Mouse (Mus musculus) hindbrain, embryonic 13.5 days (tissue): ENCODE results near the gene Eml2. TPM values are rescaled to one million over a fixed set of nuclear protein-coding genes. Genes with fewer than 3 reads are reported as not detected.

Experiments
- ATAC-seq: fragments of 200-750 bp; cut with Nextera tagmentation; 2 replicates; pipeline ENCODE4 v1.8.0; 2017; ENCODE audit warnings: moderate TSS enrichment; ENCODE audit not compliant: low FRiP score
- H3K27ac ChIP-seq: fragments of 300-500 bp; sonication (generic); 2 replicates; pipeline ENCODE4 v1.5.1; 2015; ENCODE audit warnings: inconsistent platforms, mild to moderate bottlenecking, moderate library complexity
- H3K27me3 ChIP-seq: fragments of 300-500 bp; sonication (generic); 2 replicates; pipeline ENCODE4 v1.6.1; 2015; ENCODE audit warnings: mild to moderate bottlenecking, inconsistent platforms
- H3K36me3 ChIP-seq: fragments of 300-500 bp; sonication (generic); 2 replicates; pipeline ENCODE4 v1.6.1; 2015; ENCODE audit warnings: mild to moderate bottlenecking, inconsistent platforms
- H3K4me1 ChIP-seq: fragments of 300-500 bp; sonication (generic); replicated peaks from 2 replicates; pipeline ENCODE4 v1.6.1; 2015; ENCODE audit warnings: inconsistent platforms
- H3K4me2 ChIP-seq: fragments of 300-500 bp; sonication (generic); 2 replicates; pipeline ENCODE4 v1.6.1; 2015; ENCODE audit warnings: inconsistent platforms, mild to moderate bottlenecking, moderate library complexity
- H3K4me3 ChIP-seq: fragments of 300-500 bp; sonication (generic); 2 replicates; pipeline ENCODE4 v1.5.1; 2015; ENCODE audit warnings: mild to moderate bottlenecking, inconsistent platforms
- H3K9ac ChIP-seq: fragments of 300-500 bp; sonication (generic); 2 replicates; pipeline ENCODE4 v1.6.1; 2015; ENCODE audit warnings: mild to moderate bottlenecking, inconsistent platforms
- H3K9me3 ChIP-seq: fragments of 300-500 bp; sonication (generic); 2 replicates; pipeline ENCODE4 v1.6.1; 2016; ENCODE audit warnings: inconsistent platforms
- WGBS: fragments of 180-500 bp; shearing (Covaris S2); methylation state at CpG from one replicate; pipeline ENCODE4 v1.1.7; 2015; 5-methylcytosine and 5-hydroxymethylcytosine counted together
- polyA plus RNA-seq: library from polyadenylated mRNA; unstranded; fragments of >200 nt; fragmentation: Nextera tagmentation; extraction: Ambion mirVana; gene quantifications from 2 replicates; pipeline ENCODE4 v1.2.1, GENCODE M21; 2015

Gene Eml2
- polyA plus RNA-seq, 1 experiment from 2014 or later, result 8.2 TPM

GRCm38 (mm10) chr7:19164978-19165377, 11.2 kb upstream of the Eml2 start:
- Histone ChIP-seq H3K9me3 (no peaks in the 10 kb centered on the region), H3K9ac (peak overlapping the region; percentile 15; the same call in 1 of the 2 replicates), H3K36me3 (no peaks in the 10 kb centered on the region), H3K4me3 (no peak overlapping the region), H3K27ac (no peak overlapping the region), H3K27me3 (peaks cover 57% of the 10 kb centered on the region), H3K4me1 (peaks cover 37% of the 10 kb centered on the region), H3K4me2 (peak overlapping the region; percentile 30; the same call in 1 of the 2 replicates)
- ATAC-seq, result no peak
- WGBS, result 3% methylated on average over 13 of the region's 13 CpGs

DNA sequence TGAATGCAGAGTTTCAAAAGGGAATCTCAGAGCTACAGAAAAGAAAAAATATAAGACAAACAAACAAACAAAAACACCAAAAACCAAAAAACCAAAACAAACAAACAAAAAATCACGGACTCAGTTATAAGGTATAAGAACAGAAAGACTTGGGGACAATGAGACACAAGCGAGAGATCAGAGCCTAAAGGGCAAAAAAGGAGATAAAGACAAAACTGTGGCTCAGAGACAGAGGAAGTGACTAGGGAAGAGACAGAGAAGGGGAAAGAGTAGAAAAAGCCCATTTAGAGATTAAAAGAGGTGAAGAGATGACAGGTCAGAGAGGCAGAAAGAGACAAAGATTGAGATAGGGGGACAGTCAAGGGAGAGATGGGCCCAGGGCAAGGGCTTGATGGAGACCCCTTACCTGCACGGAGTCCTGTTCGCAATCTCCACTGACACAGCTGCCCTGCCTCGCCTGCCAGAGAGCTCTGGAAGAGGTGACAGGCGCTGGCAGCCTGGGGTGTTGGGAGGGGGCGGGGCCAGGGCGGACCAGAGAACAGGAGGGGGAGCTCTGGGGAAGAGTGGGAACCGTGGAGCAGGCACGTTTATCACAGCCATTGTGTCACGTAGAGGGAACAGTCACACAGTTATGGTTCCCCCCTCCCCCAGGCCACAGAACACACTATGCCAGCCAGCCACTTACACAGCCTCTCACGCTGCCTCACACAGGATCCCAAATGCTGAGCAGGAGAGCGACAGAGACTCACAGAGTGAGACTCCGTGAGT, 10.4 kb upstream of the Eml2 start, which contains the start of gene Gipr:
TSS of gene Gipr (minus strand) at position 472 of the 768 bp plus-strand sequence.
- 10% methylated on average over 14 of the region's 14 CpGs for WGBS
- H3K4me1 ChIP-seq, result peaks cover 34% of the 10 kb centered on the region
- peak within 1 kb of the TSS; percentile 15 for H3K9ac ChIP-seq
- ATAC-seq, result no peak
- no peak within 1 kb of the TSS; the same call in 1 of the 2 replicates for H3K4me3 ChIP-seq
- H3K27ac ChIP-seq, result peak within 1 kb of the TSS; percentile 35; the same call in 1 of the 2 replicates
- peaks cover 52% of the 10 kb centered on the region for H3K27me3 ChIP-seq
- H3K36me3 ChIP-seq, result no peaks in the 10 kb centered on the region
- H3K9me3 ChIP-seq, result no peaks in the 10 kb centered on the region
- H3K4me2 ChIP-seq, result peak within 1 kb of the TSS; percentile 38

GRCm38 (mm10) chr7:19166990-19167389, 9.2 kb upstream of the Eml2 start:
- ATAC-seq, result no peak

GRCm38 (mm10) chr7:19169506-19169905, 6.7 kb upstream of the Eml2 start:
- H3K4me1 ChIP-seq, result peaks cover 43% of the 10 kb centered on the region
- peaks cover 35% of the 10 kb centered on the region for H3K27me3 ChIP-seq
- H3K36me3 ChIP-seq, result no peaks in the 10 kb centered on the region
- no peak overlapping the region for H3K4me3 ChIP-seq
- no peaks in the 10 kb centered on the region for H3K9me3 ChIP-seq
- no peak for ATAC-seq
- H3K27ac ChIP-seq, result no peak overlapping the region
- WGBS, result 58% methylated on average over 10 of the region's 10 CpGs
- H3K9ac ChIP-seq, result peak overlapping the region; percentile 14; the same call in 1 of the 2 replicates
- no peak overlapping the region for H3K4me2 ChIP-seq

More at GRCm38 (mm10) chr7:19166990-19167389, 9.2 kb upstream of the Eml2 start:
- H3K4me2 ChIP-seq, result no peak overlapping the region
- H3K4me1 ChIP-seq, result peaks cover 39% of the 10 kb centered on the region
- H3K4me3 ChIP-seq, result no peak overlapping the region
- no peaks in the 10 kb centered on the region for H3K9me3 ChIP-seq
- peaks cover 50% of the 10 kb centered on the region for H3K27me3 ChIP-seq
- H3K36me3 ChIP-seq, result no peaks in the 10 kb centered on the region
- 85% methylated on average over 3 of the region's 3 CpGs for WGBS
- no peak overlapping the region for H3K27ac ChIP-seq
- no peak overlapping the region for H3K9ac ChIP-seq

GRCm38 (mm10) chr7:19170142-19170541, 6.1 kb upstream of the Eml2 start:
- peaks cover 37% of the 10 kb centered on the region for H3K4me1 ChIP-seq
- peak overlapping the region; percentile 14 for H3K9ac ChIP-seq
- H3K36me3 ChIP-seq, result no peaks in the 10 kb centered on the region
- 59% methylated on average over 8 of the region's 8 CpGs for WGBS
- H3K9me3 ChIP-seq, result no peaks in the 10 kb centered on the region
- no peak overlapping the region for H3K27ac ChIP-seq
- no peak overlapping the region for H3K4me2 ChIP-seq
- no peak overlapping the region for H3K4me3 ChIP-seq
- H3K27me3 ChIP-seq, result peaks cover 29% of the 10 kb centered on the region
- ATAC-seq, result no peak

GRCm38 (mm10) chr7:19171831-19172230, 4.4 kb upstream of the Eml2 start:
- Histone ChIP-seq H3K9ac (0 out of 2 replicates have a peak overlapping the region, but pooled peaks have one; percentile 26), H3K9me3 (no peaks in the 10 kb centered on the region), H3K4me2 (no peak overlapping the region), H3K4me1 (peaks cover 26% of the 10 kb centered on the region), H3K27me3 (peaks cover 24% of the 10 kb centered on the region), H3K4me3 (no peak overlapping the region), H3K27ac (peak overlapping the region; percentile 14), H3K36me3 (no peaks in the 10 kb centered on the region)
- WGBS, result 44% methylated on average over 8 of the region's 8 CpGs
- no peak for ATAC-seq

GRCm38 (mm10) chr7:19172874-19173273, 3.3 kb upstream of the Eml2 start:
- Histone ChIP-seq H3K27ac (peak overlapping the region; percentile 14), H3K4me3 (peak overlapping the region; percentile 23), H3K36me3 (no peaks in the 10 kb centered on the region), H3K4me1 (peaks cover 36% of the 10 kb centered on the region), H3K27me3 (peaks cover 35% of the 10 kb centered on the region), H3K4me2 (peak overlapping the region; percentile 51), H3K9ac (0 out of 2 replicates have a peak overlapping the region, but pooled peaks have one; percentile 9), H3K9me3 (no peaks in the 10 kb centered on the region)
- WGBS, result 2% methylated on average over 17 of the region's 17 CpGs
- no peak for ATAC-seq

- Histone ChIP-seq H3K4me3 (peak overlapping the region; percentile 67), H3K9ac (peak overlapping the region; percentile 86), H3K27ac (peak overlapping the region; percentile 81), H3K4me2 (peak overlapping the region; percentile 76), H3K27me3 (peaks cover 57% of the 10 kb centered on the region), H3K4me1 (peaks cover 56% of the 10 kb centered on the region), H3K36me3 (0 out of 2 replicates have a peak, but pooled peaks cover 3% of the 10 kb centered on the region), H3K9me3 (no peaks in the 10 kb centered on the region)
- ATAC-seq, result peak; percentile 43
- WGBS, result 5% methylated on average over 12 of the region's 21 CpGs
Measured at GRCm38 (mm10) chr7:19176516-19176947, 311 bp downstream of the Eml2 start.

GRCm38 (mm10) chr7:19177216-19177615, 995 bp downstream of the Eml2 start:
- 68% methylated on average over 7 of the region's 7 CpGs for WGBS
- Histone ChIP-seq H3K27ac (no peak overlapping the region), H3K9ac (peak overlapping the region; percentile 86), H3K27me3 (peaks cover 57% of the 10 kb centered on the region), H3K4me3 (peak overlapping the region; percentile 67), H3K36me3 (peaks cover 10% of the 10 kb centered on the region), H3K4me1 (peaks cover 52% of the 10 kb centered on the region), H3K4me2 (peak overlapping the region; percentile 76), H3K9me3 (no peaks in the 10 kb centered on the region)
- no peak for ATAC-seq

- Histone ChIP-seq H3K27me3 (peaks cover 57% of the 10 kb centered on the region), H3K4me2 (peak overlapping the region; percentile 76), H3K9ac (peak overlapping the region; percentile 60), H3K9me3 (no peaks in the 10 kb centered on the region), H3K27ac (no peak overlapping the region), H3K4me1 (peaks cover 44% of the 10 kb centered on the region), H3K36me3 (peaks cover 17% of the 10 kb centered on the region), H3K4me3 (peak overlapping the region; percentile 67)
- WGBS, result 14% methylated on average over 18 of the region's 18 CpGs
- ATAC-seq, result no peak
Measured at GRCm38 (mm10) chr7:19178035-19178434, 1.8 kb downstream of the Eml2 start.

DNA sequence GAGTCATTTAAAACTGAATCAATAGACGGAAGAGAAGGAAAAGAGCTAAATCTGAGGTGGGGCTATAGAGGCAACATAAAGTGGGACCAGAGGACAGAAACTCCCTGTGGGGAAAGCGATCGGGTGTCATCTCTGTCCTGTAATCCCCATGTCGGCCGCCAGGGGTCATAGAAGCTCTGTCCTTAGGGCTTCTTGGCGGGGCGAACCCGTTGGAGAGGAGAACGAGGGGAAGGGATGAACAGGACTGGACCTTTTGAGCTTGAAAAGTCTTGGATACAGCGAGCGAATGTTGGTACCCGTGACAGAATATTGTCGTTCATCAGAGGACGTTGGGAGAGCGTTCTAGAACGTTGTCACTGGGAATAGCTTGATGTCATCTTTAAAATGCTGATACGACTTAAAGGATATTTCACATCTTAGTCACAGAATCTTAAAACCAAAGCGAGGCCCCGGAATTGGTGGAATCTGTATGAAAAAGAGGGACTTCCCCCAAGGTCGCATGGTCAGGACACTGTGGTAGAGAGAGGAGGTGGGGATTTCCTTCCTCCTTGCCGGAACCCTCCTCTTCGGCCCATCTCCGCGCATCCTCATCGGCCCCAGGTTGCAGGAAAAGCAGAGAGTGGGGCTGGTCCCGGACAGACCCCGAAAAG, 2.3 kb downstream of the Eml2 start:
- H3K9ac ChIP-seq, result peak overlapping the region; percentile 60; the same call in 1 of the 2 replicates
- H3K9me3 ChIP-seq, result no peaks in the 10 kb centered on the region
- peak overlapping the region; percentile 76 for H3K4me2 ChIP-seq
- H3K4me1 ChIP-seq, result peaks cover 41% of the 10 kb centered on the region
- no peak for ATAC-seq
- WGBS, result 5% methylated on average over 27 of the region's 27 CpGs
- peaks cover 20% of the 10 kb centered on the region for H3K36me3 ChIP-seq
- H3K27me3 ChIP-seq, result peaks cover 54% of the 10 kb centered on the region
- no peak overlapping the region for H3K27ac ChIP-seq
- H3K4me3 ChIP-seq, result peak overlapping the region; percentile 67

- H3K4me3 ChIP-seq, result peak overlapping the region; percentile 67
- 1% methylated on average over 31 of the region's 32 CpGs for WGBS
- ATAC-seq, result no peak
- H3K4me2 ChIP-seq, result peak overlapping the region; percentile 76
- no peak overlapping the region for H3K27ac ChIP-seq
- peaks cover 44% of the 10 kb centered on the region for H3K4me1 ChIP-seq
- H3K36me3 ChIP-seq, result peaks cover 24% of the 10 kb centered on the region
- peaks cover 48% of the 10 kb centered on the region for H3K27me3 ChIP-seq
- no peaks in the 10 kb centered on the region for H3K9me3 ChIP-seq
- peak overlapping the region; percentile 49; the same call in 1 of the 2 replicates for H3K9ac ChIP-seq
Measured at GRCm38 (mm10) chr7:19179173-19179572, 3.0 kb downstream of the Eml2 start.
